Mouse (Mus musculus): Measurements from ENCODE around the gene Foxp1.

- no peak for TF ChIP-seq POLR2A (IDR thresholded peaks at IDR 0.05; ENCODE audit: borderline replicate concordance, extremely low read depth, insufficient read depth, insufficient read length, poor library complexity, severe bottlenecking)
- TF ChIP-seq CTCF (IDR thresholded peaks at IDR 0.05; ENCODE audit: borderline replicate concordance, extremely low read depth, insufficient read depth, insufficient read length): no peak
Measured at GRCm38 (mm10) chr6:99428961-99429360, 93.6 kb downstream of the Foxp1 start.

All from brain, embryonic 14.5 days (tissue).